Mouse (Mus musculus): ENCODE measurements around the gene Ptgs2.

Gene Ptgs2

DNA sequence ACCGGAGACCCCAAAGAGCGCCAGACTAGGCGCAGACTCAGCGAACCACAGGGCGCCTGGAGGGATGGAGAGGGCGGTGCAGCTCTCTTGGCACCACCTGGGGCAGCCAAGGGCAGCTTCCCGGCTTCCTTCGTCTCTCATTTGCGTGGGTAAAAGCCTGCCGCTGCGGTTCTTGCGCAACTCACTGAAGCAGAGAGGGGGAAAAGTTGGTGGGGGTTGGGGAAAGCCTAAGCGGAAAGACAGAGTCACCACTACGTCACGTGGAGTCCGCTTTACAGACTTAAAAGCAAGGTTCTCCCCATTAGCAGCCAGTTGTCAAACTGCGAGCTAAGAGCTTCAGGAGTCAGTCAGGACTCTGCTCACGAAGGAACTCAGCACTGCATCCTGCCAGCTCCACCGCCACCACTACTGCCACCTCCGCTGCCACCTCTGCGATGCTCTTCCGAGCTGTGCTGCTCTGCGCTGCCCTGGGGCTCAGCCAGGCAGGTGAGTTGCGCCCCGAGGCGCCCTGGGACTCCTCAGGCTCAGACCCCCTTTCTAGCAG, at the start of gene Ptgs2:
TSS of gene Ptgs2 (plus strand) at position 242 of the 544 bp plus-strand sequence.
- peak; percentile 98 for DNase-seq (ENCODE audit: low read depth)

GRCm38 (mm10) chr1:150050256-150050655, 49.6 kb upstream of the Ptgs2 start:
- no peak for DNase-seq (ENCODE audit: low read depth)

GRCm38 (mm10) chr1:150065684-150066083, 34.1 kb upstream of the Ptgs2 start:
- DNase-seq (ENCODE audit: low read depth) = peak; percentile 38

DNA sequence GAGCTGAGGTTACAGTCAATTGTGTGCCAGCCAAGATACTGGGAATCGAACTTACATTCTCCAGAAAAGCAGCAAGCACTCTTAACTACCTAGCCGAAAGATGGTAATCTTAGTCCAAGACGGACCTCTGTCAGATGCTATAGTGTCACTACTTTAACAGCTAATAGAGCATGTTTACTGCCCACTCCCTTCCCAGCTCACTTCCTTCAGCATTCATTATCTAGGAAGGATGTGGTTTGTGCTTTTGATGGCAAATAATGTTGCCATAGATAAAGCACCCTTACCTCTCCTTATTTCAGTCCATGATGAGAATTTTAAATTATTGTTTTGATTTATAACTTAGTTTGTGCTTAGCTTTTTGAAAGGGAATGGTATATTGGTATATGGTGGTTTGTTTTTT, 27.0 kb upstream of the Ptgs2 start:
- DNase-seq (ENCODE audit: low read depth) = peak; percentile 71

DNA sequence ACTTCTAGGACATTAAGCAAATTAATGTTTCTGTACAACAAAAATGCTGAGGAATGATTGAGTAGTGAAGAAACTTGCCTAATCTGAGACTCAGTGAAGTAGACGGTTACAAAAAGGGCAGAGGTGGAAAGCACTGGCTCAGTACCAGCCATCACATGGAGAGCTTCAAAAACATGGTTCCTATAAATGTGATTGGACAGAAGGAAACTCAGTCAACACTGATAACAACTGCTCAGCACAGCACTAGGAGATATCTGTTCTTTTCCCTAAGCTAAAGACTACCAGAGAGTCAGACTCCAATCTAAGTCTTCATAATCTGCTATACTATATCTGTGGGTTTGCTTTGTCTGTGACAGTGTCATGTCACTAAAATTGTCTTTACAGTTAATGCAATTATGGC, 25.2 kb upstream of the Ptgs2 start:
- DNase-seq (ENCODE audit: low read depth) = peak; percentile 33

DNA sequence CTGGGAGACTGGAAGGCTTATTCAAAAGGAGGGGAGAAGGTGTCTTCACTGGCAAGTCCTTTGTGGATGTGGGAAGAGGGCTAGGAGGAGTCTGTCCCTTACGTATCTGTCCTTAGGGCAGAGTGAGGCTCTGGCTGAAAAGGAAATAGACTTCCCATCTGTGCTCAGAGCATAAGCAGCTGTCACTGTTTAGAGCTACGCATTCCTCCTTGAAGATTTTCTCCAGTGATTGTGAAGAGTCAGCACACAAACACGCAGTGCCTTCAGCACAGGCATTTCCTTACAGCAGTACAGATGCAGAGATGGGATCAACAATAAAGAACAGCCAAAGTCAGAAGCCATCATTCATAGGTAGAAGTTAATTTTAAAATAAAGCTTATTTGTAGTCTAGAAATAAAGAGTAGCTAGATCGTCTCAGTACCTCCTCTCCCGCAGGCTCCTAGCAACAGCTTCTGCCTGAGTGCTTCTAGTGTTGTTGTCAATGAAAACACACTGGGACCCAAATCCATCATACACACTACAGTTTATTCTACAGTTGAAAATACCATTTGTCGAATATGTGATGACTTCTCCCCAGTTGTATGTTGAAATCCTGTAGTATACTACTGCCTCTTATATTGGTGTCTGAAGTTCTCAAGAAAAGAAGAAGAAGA, 10.7 kb upstream of the Ptgs2 start:
- DNase-seq (ENCODE audit: low read depth) = no peak

- DNase-seq (ENCODE audit: low read depth) = no peak
Observed at GRCm38 (mm10) chr1:150090229-150090628, 9.6 kb upstream of the Ptgs2 start.

DNA sequence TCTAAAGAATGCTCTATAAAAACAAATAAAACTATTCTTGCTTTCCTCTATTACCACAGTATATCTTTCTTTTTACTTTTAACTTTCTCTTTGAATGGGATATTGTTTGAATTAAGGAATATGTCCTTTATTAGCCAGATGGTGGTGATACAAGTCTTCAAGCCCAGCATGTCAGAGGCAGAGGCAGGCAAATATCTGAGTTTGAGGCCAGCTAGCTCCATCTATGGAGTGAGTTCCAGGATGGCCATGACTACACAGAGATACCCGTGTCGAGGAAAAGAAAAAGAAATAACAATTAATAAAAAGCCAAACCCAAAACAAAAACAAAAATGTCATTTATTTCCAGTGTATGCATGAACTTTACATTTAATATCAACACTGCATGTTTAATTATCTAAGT, 2.8 kb upstream of the Ptgs2 start:
- DNase-seq (ENCODE audit: low read depth) = peak; percentile 54

DNA sequence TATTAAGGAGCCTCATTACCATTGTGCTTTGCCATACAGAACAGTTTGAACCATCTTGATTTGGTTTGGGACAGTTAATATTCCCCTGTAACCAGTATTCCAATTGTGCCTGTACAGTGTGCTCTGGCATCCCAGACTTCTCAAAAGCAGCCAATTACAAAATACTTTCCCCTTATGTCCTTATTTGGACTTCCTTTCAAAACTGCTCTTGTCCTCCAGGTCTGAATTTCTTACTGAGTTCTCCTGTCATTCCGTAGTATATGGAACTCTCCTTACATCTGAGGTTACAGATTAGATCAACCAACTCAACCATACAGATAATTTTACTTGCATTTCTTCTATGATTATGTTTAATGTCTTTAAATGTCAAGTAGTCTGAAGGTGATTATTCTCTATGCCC, 2.1 kb upstream of the Ptgs2 start:
- peak; percentile 80 for DNase-seq (ENCODE audit: low read depth)

GRCm38 (mm10) chr1:150099374-150099773, 457 bp upstream of the Ptgs2 start:
- no peak for DNase-seq (ENCODE audit: low read depth)

GRCm38 (mm10) chr1:150104228-150104720, 4.4 kb downstream of the Ptgs2 start:
- peak; percentile 30 for DNase-seq (ENCODE audit: low read depth)

DNA sequence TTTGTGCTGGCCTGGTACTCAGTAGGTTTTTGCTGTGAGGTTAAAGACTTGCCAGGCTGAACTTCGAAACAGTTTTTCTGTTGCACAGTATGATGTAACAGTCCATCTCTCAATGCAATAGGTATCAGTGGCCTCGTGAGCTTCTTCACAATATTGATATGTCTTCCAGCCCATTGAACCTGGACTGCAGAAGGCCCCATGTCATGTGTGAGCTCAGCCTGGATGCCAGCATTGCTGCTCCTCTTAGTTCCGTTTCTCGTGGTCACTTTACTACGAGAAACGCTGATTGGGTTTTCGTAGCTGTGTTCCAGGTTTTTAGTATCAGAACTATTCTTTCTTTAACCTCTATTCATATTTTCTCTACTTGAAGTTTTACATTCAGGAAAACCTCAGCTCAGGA, 6.9 kb downstream of the Ptgs2 start:
- no peak for DNase-seq (ENCODE audit: low read depth)

GRCm38 (mm10) chr1:150109591-150109990, 9.8 kb downstream of the Ptgs2 start:
- DNase-seq (ENCODE audit: low read depth) = peak; percentile 50

GRCm38 (mm10) chr1:150115352-150115751, 15.5 kb downstream of the Ptgs2 start:
- DNase-seq (ENCODE audit: low read depth) = peak; percentile 54

DNA sequence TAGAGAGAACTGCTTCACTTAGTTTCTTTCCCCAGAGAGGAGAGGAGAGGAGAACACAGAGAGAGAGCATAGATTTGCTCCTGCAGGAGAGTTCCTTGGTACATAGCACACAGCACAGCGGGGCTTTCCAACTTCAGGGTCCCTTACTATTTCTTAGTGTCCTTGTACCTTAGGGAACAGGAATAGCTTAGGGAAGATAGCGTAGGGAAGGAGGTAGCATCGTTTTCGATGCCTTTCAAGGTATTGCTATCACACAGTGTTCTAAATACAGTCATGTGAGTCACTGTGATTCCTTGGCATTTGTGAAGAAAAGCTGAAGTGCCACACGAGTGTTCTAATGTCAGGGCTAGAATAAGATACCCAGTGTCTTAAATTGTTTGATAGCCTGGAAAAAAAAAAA, 18.5 kb downstream of the Ptgs2 start:
- no peak for DNase-seq (ENCODE audit: low read depth)

- DNase-seq (ENCODE audit: low read depth) = no peak
Observed at GRCm38 (mm10) chr1:150125568-150125967, 25.7 kb downstream of the Ptgs2 start.

DNA sequence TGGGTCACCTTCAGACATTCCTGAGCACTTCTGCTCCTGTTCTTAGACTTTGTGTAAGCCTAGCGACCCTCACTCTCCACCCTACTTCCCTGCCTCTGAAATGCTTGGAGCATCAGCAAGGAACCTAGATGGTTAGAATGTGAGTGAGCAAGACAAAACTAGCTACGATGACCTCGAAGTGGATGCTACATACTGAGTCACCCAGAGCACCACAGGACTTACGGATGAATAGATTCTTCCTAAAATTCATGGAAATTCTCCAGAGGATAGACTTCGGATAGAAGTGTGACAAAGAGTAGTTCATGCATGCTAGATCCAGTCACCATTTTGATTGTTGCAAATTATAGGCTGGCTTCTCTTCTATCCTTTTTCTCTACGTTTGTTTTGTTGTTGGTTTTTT, 30.2 kb downstream of the Ptgs2 start:
- DNase-seq (ENCODE audit: low read depth) = no peak

DNA sequence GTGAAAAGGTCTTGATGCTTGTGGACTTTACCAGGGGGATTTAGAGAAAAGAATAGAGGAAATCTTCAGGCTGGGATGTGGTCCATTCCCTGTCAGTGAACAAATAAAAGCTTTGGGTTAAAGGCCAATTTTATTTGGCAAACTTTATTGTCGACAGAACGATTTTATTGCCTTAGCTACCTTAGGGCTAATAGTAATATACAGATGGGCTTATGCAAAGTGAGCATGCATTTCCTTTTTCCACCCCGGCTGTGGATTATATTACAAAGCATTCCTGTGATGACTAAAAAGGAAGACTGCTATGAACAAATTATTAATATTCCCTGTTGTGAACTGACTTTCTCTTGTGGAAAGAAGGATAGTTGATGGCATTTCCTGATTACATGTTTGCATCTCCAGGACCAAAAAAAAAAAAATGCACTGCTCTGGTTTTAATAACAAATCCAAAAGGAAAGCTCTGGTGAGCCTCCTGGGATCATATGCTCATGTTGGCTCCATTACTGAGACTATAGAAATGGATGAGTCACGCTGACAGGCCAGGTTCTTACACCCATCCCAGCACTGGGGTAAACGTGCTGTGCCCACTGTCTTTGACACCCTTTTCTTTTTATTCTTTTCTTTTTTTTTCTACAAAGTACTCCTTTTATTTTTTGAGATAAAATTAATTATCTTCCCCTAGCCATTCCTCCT, 30.9 kb downstream of the Ptgs2 start:
- no peak for DNase-seq (ENCODE audit: low read depth)

DNA sequence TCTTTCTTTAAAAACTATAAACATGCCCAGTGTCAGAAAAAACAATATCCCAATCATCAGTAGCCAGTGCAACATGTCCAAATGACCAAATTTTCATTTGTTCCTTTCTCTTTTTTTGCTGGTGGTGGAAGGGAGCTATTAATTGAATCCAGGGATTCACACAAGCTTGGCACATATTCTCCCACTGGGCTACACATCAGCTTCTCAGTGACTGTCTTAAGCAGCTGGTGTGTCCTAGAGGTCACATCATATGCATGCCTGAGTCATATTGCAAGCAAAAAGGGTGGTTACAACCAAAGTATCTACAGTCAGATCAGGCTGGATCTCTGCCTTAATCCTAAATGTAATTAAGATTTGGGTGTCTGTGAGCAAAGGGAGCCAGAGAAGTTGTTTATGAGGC, 35.5 kb downstream of the Ptgs2 start:
- DNase-seq (ENCODE audit: low read depth) = no peak

- no peak for DNase-seq (ENCODE audit: low read depth)
Observed at GRCm38 (mm10) chr1:150139730-150140129, 39.9 kb downstream of the Ptgs2 start.

GRCm38 (mm10) chr1:150141939-150142338, 42.1 kb downstream of the Ptgs2 start:
- DNase-seq (ENCODE audit: low read depth) = no peak

- peak; percentile 65 for DNase-seq (ENCODE audit: low read depth)
Observed at GRCm38 (mm10) chr1:150143578-150143977, 43.7 kb downstream of the Ptgs2 start.

DNA sequence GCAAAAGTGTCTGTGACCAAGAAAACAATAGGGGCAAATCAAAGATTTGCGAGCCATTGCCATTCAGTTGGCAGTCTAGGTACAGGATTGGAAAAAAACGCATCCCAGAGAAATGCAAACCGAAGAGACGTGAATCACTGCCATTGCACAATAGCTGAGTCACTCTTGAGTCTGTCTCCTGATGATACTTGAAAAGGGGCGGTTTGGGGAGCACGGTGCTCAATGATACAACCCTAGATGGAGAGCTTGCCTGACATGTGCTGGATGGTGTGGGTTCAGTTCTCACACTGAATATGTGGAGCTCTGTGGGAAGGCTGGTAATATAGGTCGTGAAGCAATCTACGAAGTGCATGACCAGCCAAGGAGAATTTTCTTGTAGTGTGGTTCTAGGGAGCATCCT, 45.2 kb downstream of the Ptgs2 start:
- peak; percentile 91 for DNase-seq (ENCODE audit: low read depth)
